Mouse (Mus musculus): ENCODE measurements at regions not wholly inside any gene's neighbourhood (a gene's known extent, or its start where the extent isn't known, plus 50 kb on each side); places are given as distances from the start of the nearest gene placed in this dataset.
"Not testable (repeated sequence)": the region's sequence is repeated elsewhere in the genome, so short reads cannot be mapped to it uniquely, and the experiment has no call there.

DNA sequence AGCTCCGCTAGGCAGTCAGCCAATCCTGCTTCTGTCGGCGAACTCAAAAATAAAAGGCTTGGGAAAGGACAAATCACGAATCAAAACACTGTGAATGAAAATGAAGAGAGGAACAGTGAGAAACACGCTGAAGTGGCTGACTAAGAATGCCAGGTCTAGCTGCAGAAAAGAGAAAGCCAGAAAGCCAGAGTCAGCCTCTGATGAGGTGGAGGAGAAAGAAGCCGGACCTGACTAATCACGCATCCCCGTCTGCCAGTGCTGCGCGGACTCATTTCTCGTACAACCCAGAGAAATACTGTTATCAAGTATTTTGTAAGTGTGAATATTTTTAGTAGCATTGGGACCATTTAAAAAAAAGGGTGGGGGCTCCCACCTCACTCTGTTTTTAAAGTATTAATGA lies 201.6 kb downstream of the Wdr20rt start:
- no peak overlapping the region for H3K4me3 ChIP-seq
- WGBS, result 81% methylated on average over 11 of the region's 11 CpGs
- H3K4me2 ChIP-seq, result no peak overlapping the region
- H3K36me3 ChIP-seq (replicated peaks), result no peaks in the 10 kb centered on the region
- no peaks in the 10 kb centered on the region for H3K4me1 ChIP-seq
- no peak for ATAC-seq (replicated peaks)
- H3K9me3 ChIP-seq, result no peaks in the 10 kb centered on the region
- H3K27me3 ChIP-seq (replicated peaks), result no peaks in the 10 kb centered on the region
- H3K9ac ChIP-seq, result no peak overlapping the region
- no peak overlapping the region for H3K27ac ChIP-seq

DNA sequence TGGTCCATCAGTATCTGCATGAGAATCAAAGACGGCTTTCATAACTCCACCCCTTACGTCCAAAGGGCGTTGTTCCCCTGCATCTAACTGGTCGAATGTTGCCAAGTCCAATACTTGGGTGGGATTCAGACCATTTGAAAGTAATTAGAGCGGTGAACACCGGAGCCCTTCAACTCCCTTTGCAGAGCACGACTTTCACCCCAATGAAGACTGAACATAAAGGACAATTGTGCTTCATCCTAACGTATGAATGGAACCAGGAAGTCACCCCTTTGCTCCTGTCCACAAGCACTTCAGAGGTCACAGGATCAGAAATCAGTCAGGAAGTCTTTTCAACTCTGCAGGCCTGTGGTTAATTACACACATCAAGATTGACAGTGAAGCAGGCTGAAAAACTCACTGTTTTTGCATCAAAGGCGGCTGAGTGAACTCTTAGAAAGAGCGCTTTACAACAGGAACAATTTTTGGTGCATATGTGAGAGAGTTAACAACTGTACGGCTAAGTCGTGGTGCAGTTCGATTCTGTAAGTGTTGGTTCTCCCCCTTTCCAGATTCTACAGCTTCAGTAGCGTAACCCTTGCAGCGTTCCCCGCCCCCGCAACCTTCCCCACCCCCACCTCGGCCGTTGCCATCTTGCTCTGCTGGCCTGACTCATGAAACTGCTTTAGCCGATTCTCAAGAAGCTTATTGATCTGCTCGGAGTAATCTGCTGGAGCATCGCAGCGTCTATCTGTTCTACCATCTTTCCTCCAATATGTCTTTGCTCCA lies 203.1 kb downstream of the Wdr20rt start:
- 0 out of 2 replicates have a peak overlapping the region, but pooled peaks have one; percentile 2 for H3K4me2 ChIP-seq
- no peak overlapping the region for H3K9ac ChIP-seq
- ATAC-seq (replicated peaks), result 0 out of 2 replicates have a peak, but pooled peaks have one; percentile 52
- no peaks in the 10 kb centered on the region for H3K9me3 ChIP-seq
- no peaks in the 10 kb centered on the region for H3K27me3 ChIP-seq (replicated peaks)
- H3K36me3 ChIP-seq (replicated peaks), result no peaks in the 10 kb centered on the region
- H3K4me3 ChIP-seq, result no peak overlapping the region
- H3K4me1 ChIP-seq, result no peaks in the 10 kb centered on the region
- H3K27ac ChIP-seq, result no peak overlapping the region
- WGBS, result 62% methylated on average over 23 of the region's 23 CpGs

DNA sequence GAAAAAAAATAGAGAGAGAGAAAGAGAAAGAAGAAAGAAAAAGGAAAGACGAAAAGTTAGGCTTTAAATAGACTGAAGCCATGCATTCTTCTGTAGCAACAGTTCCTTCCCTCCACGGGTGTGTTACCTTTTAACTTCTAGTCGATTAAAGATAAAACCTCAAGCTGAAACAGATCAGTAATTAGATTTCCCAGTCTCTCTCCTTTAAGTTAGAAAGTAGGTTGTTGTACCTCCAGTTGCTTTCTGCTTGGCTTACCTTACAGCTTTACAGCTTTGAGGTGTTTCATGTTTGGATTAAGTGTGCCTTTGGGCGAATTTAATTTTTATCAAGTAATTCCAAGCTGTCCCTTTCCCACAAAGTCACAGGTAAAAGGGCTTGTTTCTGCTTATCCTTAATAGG lies 225.5 kb downstream of the Wdr20rt start:
- Histone ChIP-seq H3K27me3 (replicated peaks) (no peaks in the 10 kb centered on the region), H3K4me3 (no peak overlapping the region), H3K4me1 (no peaks in the 10 kb centered on the region), H3K9ac (no peak overlapping the region), H3K4me2 (no peak overlapping the region), H3K9me3 (no peaks in the 10 kb centered on the region), H3K27ac (no peak overlapping the region), H3K36me3 (replicated peaks) (no peaks in the 10 kb centered on the region)
- no peak for ATAC-seq (replicated peaks)
- 74% methylated on average over 4 of the region's 4 CpGs for WGBS

DNA sequence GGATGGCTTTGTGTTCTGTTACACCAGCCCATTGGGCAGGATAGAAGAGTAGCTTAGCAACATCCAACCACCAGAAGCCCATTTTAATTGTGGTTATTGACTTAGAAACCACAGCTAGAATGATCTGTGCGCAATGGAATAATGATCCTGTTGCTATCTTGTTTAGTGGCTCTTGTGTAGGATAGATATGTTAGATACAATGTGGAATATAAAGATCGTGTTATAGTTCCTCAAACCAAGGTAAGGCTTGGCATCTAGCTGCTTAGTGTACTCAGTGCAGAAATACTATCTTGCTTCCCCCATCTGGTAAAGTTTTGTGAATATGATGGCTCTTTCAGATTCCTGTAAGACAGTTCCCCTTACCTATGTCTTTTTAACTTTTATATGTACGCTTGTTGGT lies 230.4 kb downstream of the Wdr20rt start:
- H3K27me3 ChIP-seq (replicated peaks), result no peaks in the 10 kb centered on the region
- no peaks in the 10 kb centered on the region for H3K9me3 ChIP-seq
- H3K4me2 ChIP-seq, result no peak overlapping the region
- H3K27ac ChIP-seq, result no peak overlapping the region
- H3K9ac ChIP-seq, result no peak overlapping the region
- no peaks in the 10 kb centered on the region for H3K36me3 ChIP-seq (replicated peaks)
- 92% methylated on average over 3 of the region's 3 CpGs for WGBS
- no peak overlapping the region for H3K4me3 ChIP-seq
- H3K4me1 ChIP-seq, result no peaks in the 10 kb centered on the region
- ATAC-seq (replicated peaks), result no peak

GRCm38 (mm10) chr12:65456956-65457355 lies 231.6 kb downstream of the Wdr20rt start:
- H3K9ac ChIP-seq, result no peak overlapping the region
- H3K4me2 ChIP-seq, result no peak overlapping the region
- no peaks in the 10 kb centered on the region for H3K36me3 ChIP-seq (replicated peaks)
- WGBS, result 77% methylated on average over 3 of the region's 3 CpGs
- H3K4me3 ChIP-seq, result no peak overlapping the region
- H3K27me3 ChIP-seq (replicated peaks), result no peaks in the 10 kb centered on the region
- no peak overlapping the region for H3K27ac ChIP-seq
- ATAC-seq (replicated peaks), result no peak
- no peaks in the 10 kb centered on the region for H3K9me3 ChIP-seq
- no peaks in the 10 kb centered on the region for H3K4me1 ChIP-seq

- Histone ChIP-seq H3K9me3 (no peaks in the 10 kb centered on the region), H3K27me3 (replicated peaks) (no peaks in the 10 kb centered on the region), H3K9ac (no peak overlapping the region), H3K4me1 (no peaks in the 10 kb centered on the region), H3K4me2 (no peak overlapping the region), H3K4me3 (no peak overlapping the region), H3K36me3 (replicated peaks) (no peaks in the 10 kb centered on the region), H3K27ac (no peak overlapping the region)
- no peak for ATAC-seq (replicated peaks)
- WGBS, result 79% methylated on average over 2 of the region's 2 CpGs
Measured at GRCm38 (mm10) chr12:65464246-65464645, 238.9 kb downstream of the Wdr20rt start.

GRCm38 (mm10) chr12:65478674-65479073 lies 253.4 kb downstream of the Wdr20rt start:
- not testable (repeated sequence) for H3K4me3 ChIP-seq; H3K9ac ChIP-seq; H3K9me3 ChIP-seq; H3K27me3 ChIP-seq (replicated peaks); H3K27ac ChIP-seq; ATAC-seq (replicated peaks); H3K36me3 ChIP-seq (replicated peaks); H3K4me2 ChIP-seq; H3K4me1 ChIP-seq
- 56% methylated on average over 9 of the region's 9 CpGs for WGBS

DNA sequence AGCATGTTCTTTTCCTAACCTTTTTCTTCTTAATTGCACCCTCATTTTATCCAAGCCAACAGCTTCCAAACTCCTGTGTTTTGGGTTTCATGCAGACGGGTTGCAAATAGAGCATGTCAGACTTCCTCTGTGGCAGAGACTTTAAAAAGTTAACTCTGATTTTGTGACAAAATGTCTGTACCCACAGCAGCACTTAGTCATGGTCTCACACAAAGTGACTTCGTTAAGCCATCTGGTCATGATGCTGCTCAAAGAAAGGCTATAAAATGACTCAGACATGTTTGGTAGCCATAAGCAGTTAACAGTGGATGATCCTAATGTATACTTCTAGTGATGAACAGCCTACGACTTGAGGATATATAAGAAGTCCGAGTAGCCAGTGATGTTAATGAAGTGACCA lies 255.5 kb downstream of the Wdr20rt start:
- no peaks in the 10 kb centered on the region for H3K9me3 ChIP-seq
- 83% methylated on average over 4 of the region's 4 CpGs for WGBS
- no peaks in the 10 kb centered on the region for H3K36me3 ChIP-seq (replicated peaks)
- H3K4me3 ChIP-seq, result no peak overlapping the region
- H3K9ac ChIP-seq, result no peak overlapping the region
- H3K27ac ChIP-seq, result no peak overlapping the region
- no peak overlapping the region for H3K4me2 ChIP-seq
- no peaks in the 10 kb centered on the region for H3K27me3 ChIP-seq (replicated peaks)
- ATAC-seq (replicated peaks), result no peak
- H3K4me1 ChIP-seq, result no peaks in the 10 kb centered on the region

- Histone ChIP-seq H3K4me2 (no peak overlapping the region), H3K9ac (no peak overlapping the region), H3K9me3 (no peaks in the 10 kb centered on the region), H3K4me1 (no peaks in the 10 kb centered on the region), H3K36me3 (replicated peaks) (no peaks in the 10 kb centered on the region), H3K4me3 (no peak overlapping the region), H3K27ac (no peak overlapping the region), H3K27me3 (replicated peaks) (no peaks in the 10 kb centered on the region)
- ATAC-seq (replicated peaks), result no peak
- 83% methylated on average over 2 of the region's 2 CpGs for WGBS
Measured at GRCm38 (mm10) chr12:65491092-65491491, 265.8 kb downstream of the Wdr20rt start.

GRCm38 (mm10) chr12:65494388-65495030 lies 269.2 kb downstream of the Wdr20rt start:
- no peaks in the 10 kb centered on the region for H3K4me1 ChIP-seq
- no peaks in the 10 kb centered on the region for H3K9me3 ChIP-seq
- no peak overlapping the region for H3K4me2 ChIP-seq
- H3K4me3 ChIP-seq, result no peak overlapping the region
- no peak overlapping the region for H3K27ac ChIP-seq
- no peaks in the 10 kb centered on the region for H3K36me3 ChIP-seq (replicated peaks)
- H3K9ac ChIP-seq, result no peak overlapping the region
- ATAC-seq (replicated peaks), result no peak
- no peaks in the 10 kb centered on the region for H3K27me3 ChIP-seq (replicated peaks)
- 92% methylated on average over 5 of the region's 5 CpGs for WGBS

GRCm38 (mm10) chr12:65496613-65497012 lies 271.3 kb downstream of the Wdr20rt start:
- ATAC-seq (replicated peaks), result no peak
- Histone ChIP-seq H3K27me3 (replicated peaks) (no peaks in the 10 kb centered on the region), H3K36me3 (replicated peaks) (no peaks in the 10 kb centered on the region), H3K9ac (no peak overlapping the region), H3K27ac (no peak overlapping the region), H3K4me2 (no peak overlapping the region), H3K9me3 (no peaks in the 10 kb centered on the region), H3K4me3 (no peak overlapping the region), H3K4me1 (no peaks in the 10 kb centered on the region)
- WGBS, result 83% methylated on average over 6 of the region's 6 CpGs

DNA sequence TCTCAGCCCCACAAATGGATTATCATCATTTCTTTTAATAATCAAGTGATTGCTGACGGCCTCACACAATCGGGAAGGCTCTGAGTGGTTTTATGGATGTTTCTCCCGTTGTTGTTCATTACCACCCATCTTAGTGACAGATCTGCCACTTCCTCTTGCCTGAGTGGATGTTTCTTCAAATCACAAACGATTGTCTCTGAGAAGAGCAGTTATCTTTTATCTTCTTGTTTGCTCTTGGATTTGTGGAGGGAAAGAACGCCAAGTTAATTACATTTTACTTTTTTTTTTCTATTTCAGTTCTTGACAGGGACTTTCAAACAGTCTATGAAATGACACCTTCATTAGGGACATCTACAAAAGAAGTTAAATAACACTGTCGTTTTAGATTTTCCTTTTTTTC lies 272.3 kb downstream of the Wdr20rt start:
- Histone ChIP-seq H3K36me3 (replicated peaks) (no peaks in the 10 kb centered on the region), H3K27me3 (replicated peaks) (no peaks in the 10 kb centered on the region), H3K27ac (no peak overlapping the region), H3K4me1 (no peaks in the 10 kb centered on the region), H3K9me3 (no peaks in the 10 kb centered on the region), H3K4me2 (no peak overlapping the region), H3K4me3 (no peak overlapping the region), H3K9ac (no peak overlapping the region)
- WGBS, result 73% methylated on average over 6 of the region's 6 CpGs
- ATAC-seq (replicated peaks), result no peak

GRCm38 (mm10) chr12:65501459-65501858 lies 276.1 kb downstream of the Wdr20rt start:
- Histone ChIP-seq H3K4me2 (no peak overlapping the region), H3K4me1 (no peaks in the 10 kb centered on the region), H3K36me3 (replicated peaks) (no peaks in the 10 kb centered on the region), H3K4me3 (no peak overlapping the region), H3K27ac (no peak overlapping the region), H3K9me3 (no peaks in the 10 kb centered on the region), H3K27me3 (replicated peaks) (no peaks in the 10 kb centered on the region), H3K9ac (no peak overlapping the region)
- ATAC-seq (replicated peaks), result no peak
- 42% methylated on average over 2 of the region's 2 CpGs for WGBS

Data from midbrain, embryonic 15.5 days (tissue).